Mouse (Mus musculus) limb, embryonic 11.5 days (tissue): Measurements from ENCODE around the gene Taf1a. TPM values are rescaled to one million over a fixed set of nuclear protein-coding genes. Genes with fewer than 3 reads are reported as not detected.
"Not testable (repeated sequence)": the region's sequence is repeated elsewhere in the genome, so short reads cannot be mapped to it uniquely, and the experiment has no call there.

ENCODE experiments used
- ATAC-seq: fragments of 200-750 bp; cut with Nextera tagmentation; 2 replicates; pipeline ENCODE4 v1.8.0; 2017; ENCODE audit warnings: low read depth; ENCODE audit not compliant: insufficient number of reproducible peaks, low FRiP score, low TSS enrichment
- DNase-seq: peaks from one replicate; pipeline ENCODE4 v3.0.0-alpha.2; 2015; ENCODE audit warnings: low spot score
- H3K27ac ChIP-seq: fragments of 300-500 bp; sonication (generic); replicated peaks from 2 replicates; pipeline ENCODE4 v1.5.1; 2014; ENCODE audit warnings: low read depth, mild to moderate bottlenecking, low read length
- H3K27me3 ChIP-seq: fragments of 300-500 bp; sonication (generic); 2 replicates; pipeline ENCODE4 v1.6.1; 2014; ENCODE audit warnings: mild to moderate bottlenecking, low read length, mixed read lengths; ENCODE audit not compliant: control insufficient read depth, insufficient read depth
- H3K36me3 ChIP-seq: fragments of 300-500 bp; sonication (generic); 2 replicates; pipeline ENCODE4 v1.6.1; 2014; ENCODE audit warnings: mild to moderate bottlenecking, low read length, moderate library complexity, mixed read lengths; ENCODE audit not compliant: control insufficient read depth, insufficient read depth
- H3K4me1 ChIP-seq: fragments of 300-500 bp; sonication (generic); 2 replicates; pipeline ENCODE4 v1.6.1; 2014; ENCODE audit warnings: low read length, mixed read lengths; ENCODE audit not compliant: control insufficient read depth, insufficient read depth
- H3K4me2 ChIP-seq: fragments of 300-500 bp; sonication (generic); 2 replicates; pipeline ENCODE4 v1.6.1; 2014; ENCODE audit warnings: low read depth, mild to moderate bottlenecking, moderate library complexity; ENCODE audit not compliant: severe bottlenecking
- H3K4me3 ChIP-seq: fragments of 300-500 bp; sonication (generic); 2 replicates; pipeline ENCODE4 v1.5.1; 2014; ENCODE audit warnings: low read depth, low read length
- H3K9ac ChIP-seq: fragments of 300-500 bp; sonication (generic); 2 replicates; pipeline ENCODE4 v1.6.1; 2014; ENCODE audit warnings: mild to moderate bottlenecking, low read length
- H3K9me3 ChIP-seq: fragments of 300-500 bp; sonication (generic); 2 replicates; pipeline ENCODE4 v1.6.1; 2016; ENCODE audit warnings: low read length; ENCODE audit not compliant: control insufficient read depth
- WGBS: fragments of 180-500 bp; shearing (Covaris S2); extraction: QIAGEN DNeasy Blood & Tissue Kit; methylation state at CpG from one replicate; pipeline ENCODE4 v1.1.7; 2014; 5-methylcytosine and 5-hydroxymethylcytosine counted together
- polyA plus RNA-seq: library from polyadenylated mRNA; unstranded; fragments of >200 nt; fragmentation: Nextera tagmentation; extraction: Ambion mirVana; gene quantifications from 2 replicates; pipeline ENCODE4 v1.2.1, GENCODE M21; 2014

Taf1a gene
- polyA plus RNA-seq, 1 experiment from 2014 or later, result 20.7 TPM

DNA sequence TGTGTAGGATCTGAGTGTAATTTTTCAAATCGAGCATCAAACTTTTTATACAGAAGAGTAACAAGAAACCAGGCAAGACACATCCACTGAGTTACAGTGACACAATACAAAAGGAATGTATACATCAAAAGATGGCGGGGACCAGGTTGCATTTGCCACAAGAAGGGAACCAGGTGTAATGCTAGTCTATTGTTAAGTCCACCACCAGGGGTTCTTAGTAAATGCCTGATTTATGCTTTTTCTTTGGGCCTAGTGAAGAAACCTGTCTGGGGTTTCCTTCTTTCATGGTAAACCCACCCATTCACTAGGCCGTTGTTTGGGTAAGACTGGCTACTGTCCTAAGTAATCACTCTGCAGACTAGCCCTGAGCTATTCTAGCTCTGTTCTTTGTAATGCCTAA, 9.4 kb upstream of the Taf1a start:
- H3K4me3 ChIP-seq, H3K4me2 ChIP-seq, ATAC-seq, DNase-seq, H3K9ac ChIP-seq, H3K36me3 ChIP-seq, H3K27me3 ChIP-seq, H3K27ac ChIP-seq, H3K9me3 ChIP-seq, H3K4me1 ChIP-seq: not testable (repeated sequence)
- WGBS, result 89% methylated on average over 3 of the region's 3 CpGs

DNA sequence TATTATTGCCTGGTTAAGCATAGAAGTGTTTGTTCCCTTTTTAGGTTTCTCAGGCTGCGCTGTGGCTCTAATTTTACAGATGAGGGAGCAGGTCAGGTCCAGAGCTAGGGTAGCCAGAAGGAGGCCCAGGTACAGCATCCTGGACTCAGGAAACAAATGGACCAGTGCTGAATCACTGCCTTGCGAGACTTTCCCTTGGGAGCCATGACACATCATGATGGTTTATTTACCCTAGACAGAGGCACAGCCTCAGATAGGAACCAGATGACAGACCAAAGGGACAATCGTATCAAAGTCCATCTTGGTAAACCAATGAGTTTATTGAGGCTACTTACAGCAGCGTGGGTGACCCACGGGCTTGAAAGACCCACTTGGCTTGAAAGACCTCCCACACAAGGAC, 7.0 kb upstream of the Taf1a start:
- DNase-seq (no peak), ATAC-seq (no peak)
- Histone ChIP-seq H3K27ac (no peak overlapping the region), H3K4me1 (no peaks in the 10 kb centered on the region), H3K4me3 (no peak overlapping the region), H3K36me3 (no peaks in the 10 kb centered on the region), H3K9ac (no peak overlapping the region), H3K27me3 (no peaks in the 10 kb centered on the region), H3K4me2 (no peak overlapping the region), H3K9me3 (no peaks in the 10 kb centered on the region)
- 80% methylated on average over 5 of the region's 5 CpGs for WGBS

DNA sequence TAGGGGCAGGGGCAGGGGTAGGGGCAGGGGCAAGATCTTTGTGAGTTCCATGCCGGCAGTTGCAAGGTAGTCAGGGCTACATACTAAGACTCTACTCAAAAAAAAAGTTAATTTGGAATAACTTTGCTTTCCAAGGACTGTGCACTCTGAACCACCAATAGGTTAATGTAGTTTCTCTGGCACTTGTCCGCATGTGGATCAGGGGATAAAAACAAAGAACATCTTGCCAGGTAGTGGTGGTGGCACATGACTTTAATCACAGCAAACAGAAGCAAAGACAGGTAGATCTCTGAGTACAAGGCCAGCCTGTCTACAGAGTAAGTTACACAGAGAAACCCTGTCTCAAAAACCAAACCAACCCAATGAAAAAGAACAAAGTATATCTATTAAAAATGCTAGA, 6.2 kb upstream of the Taf1a start:
- ATAC-seq (no peak), DNase-seq (no peak)
- Histone ChIP-seq H3K4me3 (no peak overlapping the region), H3K9ac (no peak overlapping the region), H3K27ac (no peak overlapping the region), H3K36me3 (no peaks in the 10 kb centered on the region), H3K9me3 (no peaks in the 10 kb centered on the region), H3K4me2 (no peak overlapping the region), H3K4me1 (no peaks in the 10 kb centered on the region), H3K27me3 (no peaks in the 10 kb centered on the region)
- 86% methylated on average over 2 of the region's 2 CpGs for WGBS

DNA sequence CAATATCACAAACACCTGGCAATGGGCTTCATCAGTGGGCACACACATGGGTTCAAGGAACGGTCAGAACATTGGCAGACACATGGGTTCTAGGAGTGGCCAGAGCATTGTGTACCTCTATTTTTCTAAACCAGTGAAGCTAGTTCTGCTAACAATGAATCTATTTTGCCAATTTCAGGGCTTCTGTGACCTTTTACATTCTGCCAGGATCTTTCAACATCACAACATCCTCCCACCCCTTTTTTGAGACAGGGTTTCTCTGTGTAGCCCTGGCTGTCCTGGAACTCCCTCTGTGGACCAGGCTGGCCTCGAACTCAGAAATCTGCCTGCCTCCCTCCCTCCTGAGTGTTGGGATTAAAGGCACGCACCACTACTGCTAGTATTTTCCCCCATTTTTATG, 1.4 kb upstream of the Taf1a start:
- H3K27me3 ChIP-seq, H3K27ac ChIP-seq, H3K4me1 ChIP-seq, H3K4me2 ChIP-seq, DNase-seq, ATAC-seq, H3K9ac ChIP-seq, H3K36me3 ChIP-seq, H3K9me3 ChIP-seq, H3K4me3 ChIP-seq: not testable (repeated sequence)
- WGBS, result 94% methylated on average over 3 of the region's 3 CpGs

DNA sequence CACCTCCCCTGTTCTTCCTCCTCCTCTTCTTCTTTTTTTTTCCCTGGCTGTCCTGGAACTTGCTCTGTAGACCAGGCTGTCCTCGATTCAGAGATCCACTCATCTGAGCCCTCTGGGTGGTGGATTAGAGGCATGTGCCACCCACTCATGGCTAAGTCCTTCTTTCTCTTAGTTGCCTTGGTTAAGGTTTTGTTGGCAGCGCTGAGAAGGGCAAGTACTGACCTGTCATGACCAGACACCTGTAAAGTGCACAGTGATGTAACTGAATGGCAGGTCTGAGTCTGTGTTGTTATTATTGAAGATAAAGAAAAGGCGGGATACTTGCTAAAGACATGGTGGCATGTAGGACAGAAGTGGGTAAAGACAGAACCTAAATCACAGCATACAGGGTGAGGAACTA, 14.6 kb downstream of the Taf1a start:
- 94% methylated on average over 3 of the region's 3 CpGs for WGBS
- Histone ChIP-seq H3K9me3 (no peaks in the 10 kb centered on the region), H3K9ac (no peak overlapping the region), H3K36me3 (peaks cover 18% of the 10 kb centered on the region), H3K4me1 (no peaks in the 10 kb centered on the region), H3K4me3 (no peak overlapping the region), H3K27ac (no peak overlapping the region), H3K27me3 (no peaks in the 10 kb centered on the region), H3K4me2 (no peak overlapping the region)
- DNase-seq (no peak), ATAC-seq (no peak)

DNA sequence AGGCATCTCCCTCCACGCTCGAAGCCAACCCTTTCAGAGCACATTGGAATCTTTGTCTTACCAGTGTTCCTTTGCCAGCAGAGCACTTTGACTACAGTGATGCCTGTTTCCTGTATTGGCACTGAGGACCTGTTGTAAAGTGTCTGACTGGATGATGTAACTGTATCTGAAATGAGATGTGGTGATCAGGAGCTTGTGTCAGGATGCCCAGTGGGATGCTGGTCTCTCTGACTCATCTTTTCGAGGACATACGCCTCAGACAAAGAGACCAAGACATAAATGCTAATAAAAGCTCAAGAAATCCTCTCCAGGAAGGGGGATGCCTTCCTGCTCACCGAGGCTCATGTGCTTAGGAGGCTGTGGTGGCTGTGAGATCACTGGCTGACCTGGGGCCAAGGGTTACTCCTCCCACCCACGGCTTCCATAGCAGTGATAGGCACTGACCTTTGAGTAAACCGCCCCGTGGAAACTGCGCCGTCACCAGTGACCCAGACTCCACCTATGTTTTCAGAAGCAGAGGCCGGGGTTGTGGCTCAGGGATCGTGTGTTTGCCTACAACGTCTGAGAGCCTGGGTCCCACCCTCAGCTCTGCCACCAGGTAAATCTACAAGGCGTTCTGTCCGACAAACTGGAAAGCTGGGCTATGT, 25.4 kb downstream of the Taf1a start:
- no peaks in the 10 kb centered on the region for H3K27me3 ChIP-seq
- no peak overlapping the region for H3K4me2 ChIP-seq
- H3K9me3 ChIP-seq, result no peaks in the 10 kb centered on the region
- H3K27ac ChIP-seq, result no peak overlapping the region
- no peak overlapping the region for H3K9ac ChIP-seq
- H3K36me3 ChIP-seq, result peaks cover 5% of the 10 kb centered on the region; the same call in 1 of the 2 replicates
- WGBS, result 88% methylated on average over 15 of the region's 15 CpGs
- ATAC-seq (no peak), DNase-seq (no peak)
- H3K4me3 ChIP-seq, result no peak overlapping the region
- H3K4me1 ChIP-seq, result no peaks in the 10 kb centered on the region

DNA sequence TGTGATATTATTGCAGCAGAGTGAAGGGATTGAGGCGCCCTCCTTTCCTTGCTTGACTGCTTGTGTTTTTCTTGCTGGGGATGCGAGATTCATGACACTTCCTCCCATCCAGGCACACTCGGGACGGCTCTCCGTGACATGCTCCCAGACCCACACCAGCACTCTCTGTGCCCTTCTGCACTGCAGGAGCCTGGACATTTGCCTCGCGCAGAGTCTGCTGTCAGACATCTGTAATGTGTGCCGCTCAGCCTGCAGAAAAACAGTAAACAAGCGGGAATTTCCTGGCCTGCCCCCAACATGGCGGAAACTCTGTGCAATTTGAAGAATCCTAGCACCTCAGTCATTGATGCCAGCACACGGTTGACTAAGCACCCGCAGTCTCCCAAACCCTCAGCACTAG, 29.1 kb downstream of the Taf1a start, which contains the start of gene Hhipl2:
Gene Hhipl2, plus strand, starts transcription at position 343 of the 400 bp plus-strand sequence.
- H3K9ac ChIP-seq, result no peak within 1 kb of the TSS
- 81% methylated on average over 12 of the region's 12 CpGs for WGBS
- no peaks in the 10 kb centered on the region for H3K27me3 ChIP-seq
- H3K9me3 ChIP-seq, result no peaks in the 10 kb centered on the region
- DNase-seq (no peak), ATAC-seq (no peak)
- H3K4me3 ChIP-seq, result no peak within 1 kb of the TSS
- no peak within 1 kb of the TSS for H3K27ac ChIP-seq
- no peaks in the 10 kb centered on the region for H3K4me1 ChIP-seq
- no peak within 1 kb of the TSS for H3K4me2 ChIP-seq
- H3K36me3 ChIP-seq, result no peaks in the 10 kb centered on the region

DNA sequence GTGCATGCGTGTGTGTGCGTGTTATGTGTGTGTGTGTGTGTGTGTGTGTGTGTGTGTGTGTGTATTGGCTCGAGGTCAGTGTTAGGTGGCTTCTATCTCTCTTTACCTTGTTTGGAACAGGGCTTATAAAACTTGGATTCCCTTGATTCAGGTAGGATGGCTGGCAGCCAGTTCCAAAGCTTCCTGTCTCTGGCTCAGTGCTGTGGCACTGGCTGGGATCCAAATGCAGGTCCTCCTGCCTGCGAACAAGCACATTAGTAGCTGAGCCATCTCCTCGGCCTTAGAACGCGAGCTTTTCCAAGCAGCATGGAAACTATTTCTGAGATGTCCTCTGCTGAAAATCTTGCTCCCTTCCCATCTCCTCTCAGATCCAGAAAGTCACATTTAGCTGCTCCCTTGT, 31.0 kb downstream of the Taf1a start:
- no peaks in the 10 kb centered on the region for H3K4me1 ChIP-seq
- H3K9ac ChIP-seq, result no peak overlapping the region
- ATAC-seq (no peak), DNase-seq (no peak)
- 90% methylated on average over 7 of the region's 7 CpGs for WGBS
- no peak overlapping the region for H3K27ac ChIP-seq
- no peaks in the 10 kb centered on the region for H3K27me3 ChIP-seq
- no peak overlapping the region for H3K4me2 ChIP-seq
- no peak overlapping the region for H3K4me3 ChIP-seq
- H3K9me3 ChIP-seq, result no peaks in the 10 kb centered on the region
- no peaks in the 10 kb centered on the region for H3K36me3 ChIP-seq

DNA sequence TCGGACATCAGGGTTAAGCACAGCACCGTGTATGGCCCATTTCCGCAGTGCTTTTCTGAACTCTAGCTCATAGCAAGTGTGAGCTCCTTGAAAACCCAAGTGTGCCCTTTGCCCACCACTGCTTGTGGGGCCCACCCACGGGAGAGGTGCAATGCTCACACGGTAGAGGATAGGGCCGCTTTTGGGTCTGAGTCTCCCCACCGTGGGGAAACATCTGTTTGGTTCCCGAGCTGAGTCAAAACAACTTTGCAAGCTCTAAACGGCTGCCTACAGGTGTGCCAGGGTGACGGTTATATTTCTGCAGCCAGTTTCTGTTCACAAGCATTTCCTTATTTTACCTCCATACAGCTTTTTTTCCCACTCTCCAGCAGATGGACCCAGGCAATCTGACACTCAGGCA, 31.5 kb downstream of the Taf1a start:
- no peak overlapping the region for H3K9ac ChIP-seq
- H3K27me3 ChIP-seq, result no peaks in the 10 kb centered on the region
- H3K4me1 ChIP-seq, result no peaks in the 10 kb centered on the region
- 83% methylated on average over 10 of the region's 10 CpGs for WGBS
- ATAC-seq, result no peak
- H3K4me2 ChIP-seq, result no peak overlapping the region
- H3K27ac ChIP-seq, result no peak overlapping the region
- no peaks in the 10 kb centered on the region for H3K36me3 ChIP-seq
- no peak overlapping the region for H3K4me3 ChIP-seq
- H3K9me3 ChIP-seq, result no peaks in the 10 kb centered on the region
- DNase-seq, result no peak
